Mouse (Mus musculus) thymus, postnatal 10 days (tissue): Measurements from ENCODE around the gene Ambp.
A peak's percentile ranks its signal among the peaks of the same experiment; 100 is the strongest.

ENCODE experiments used
- DNase-seq, 2 experiments: peaks; one replicate each; pipeline ENCODE4 v3.0.0; 2021; ENCODE audit warnings: low spot score in 2 of 2

Ambp gene

GRCm38 (mm10) chr4:63154699-63155098 is at the start of gene Ambp:
TSS of gene Ambp (minus strand) at chr4:63154799.
- DNase-seq: no peak

DNA sequence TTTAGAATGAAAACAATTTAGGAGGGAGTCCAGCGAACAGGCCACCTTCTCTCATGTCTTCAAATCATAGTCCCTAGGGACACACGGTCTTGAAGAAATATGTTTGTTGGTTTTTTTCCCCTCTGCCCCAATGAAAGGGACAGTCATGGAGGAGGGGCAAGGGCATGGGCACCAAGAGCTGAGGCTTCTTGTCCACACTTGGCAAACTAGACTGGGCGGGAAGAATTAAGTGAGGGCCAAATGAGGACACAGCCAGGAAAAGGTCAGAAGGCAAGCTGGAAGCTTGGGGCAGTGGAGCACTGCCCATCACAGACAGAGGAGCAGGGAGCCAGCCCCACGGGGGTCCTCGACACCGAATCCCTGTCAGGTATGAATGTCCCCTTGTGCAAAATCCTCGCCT is 49.3 kb upstream of the Ambp start:
- no peak for DNase-seq

- no peak for DNase-seq
These were observed 44.8 kb upstream of the Ambp start for GRCm38 (mm10) chr4:63199366-63199765.

DNA sequence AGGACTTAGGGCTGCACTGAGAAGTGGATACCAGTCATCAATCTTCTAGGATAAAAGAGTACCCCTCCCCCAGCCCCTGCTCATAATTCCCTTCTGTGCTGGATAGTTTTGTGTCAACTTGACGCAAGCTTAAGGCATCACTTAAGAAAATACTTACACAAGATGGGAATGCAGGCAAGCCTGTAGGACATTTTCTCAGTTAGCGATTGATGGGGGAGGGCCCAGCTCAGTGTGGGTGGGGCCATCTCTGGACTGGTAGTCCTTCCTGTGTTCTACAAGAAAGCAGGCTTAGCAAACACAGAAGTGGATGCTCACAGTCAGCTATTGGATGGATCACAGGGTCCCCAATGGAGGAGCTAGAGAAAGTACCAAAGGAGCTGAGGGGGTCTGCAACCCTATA is 39.8 kb upstream of the Ambp start:
- DNase-seq: no peak

- DNase-seq: no peak
These were observed 37.0 kb upstream of the Ambp start for GRCm38 (mm10) chr4:63191641-63192040.

DNA sequence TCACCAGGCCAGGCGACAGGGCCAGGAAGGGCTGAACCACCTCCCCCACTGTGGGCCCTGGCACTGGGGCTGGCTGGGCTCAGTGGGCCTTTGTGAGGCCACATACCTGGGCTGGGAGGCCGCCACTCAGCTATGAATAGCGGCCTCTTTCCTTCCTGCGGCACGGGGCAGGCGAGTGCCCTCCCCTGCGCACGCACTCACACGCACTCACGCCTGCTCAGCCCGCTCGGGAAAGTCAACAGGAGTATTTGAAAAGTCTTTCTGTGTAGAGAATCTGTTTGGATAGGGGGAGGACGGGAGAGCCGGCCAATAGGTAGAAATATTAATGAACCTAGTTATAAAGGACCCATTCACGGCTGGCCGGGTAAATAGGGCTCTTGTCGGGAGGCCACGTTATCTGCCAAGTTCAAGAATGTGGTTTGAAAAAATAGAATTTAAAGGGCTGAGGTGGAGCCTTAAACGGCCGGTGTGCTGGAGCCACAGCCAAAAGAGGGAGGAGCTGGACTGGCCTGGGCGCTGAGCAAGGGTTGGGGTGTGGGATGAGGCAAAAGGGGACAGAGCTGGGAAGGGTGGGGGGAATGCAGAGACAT is 31.8 kb upstream of the Ambp start:
- no peak for DNase-seq

DNA sequence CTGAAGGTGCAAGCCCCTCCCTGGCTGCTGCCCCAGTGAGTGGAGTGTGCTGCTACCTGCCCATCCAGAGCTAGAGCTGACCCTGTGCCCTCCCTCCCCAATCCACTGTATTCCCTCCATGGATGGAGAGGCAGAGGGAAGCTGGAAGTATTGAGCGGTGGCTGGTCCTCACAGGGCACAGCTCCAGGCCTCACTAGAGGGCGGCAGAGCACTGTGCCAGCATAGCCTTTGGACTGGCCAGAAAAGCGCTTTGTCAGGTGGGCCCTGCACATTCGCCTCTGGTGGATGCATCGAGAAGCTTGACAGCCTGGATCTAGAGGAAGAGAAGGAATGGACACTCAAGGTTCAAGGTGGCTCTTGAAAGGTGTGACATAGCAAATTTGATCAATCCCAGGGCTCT is 27.0 kb upstream of the Ambp start:
- peak in 1 of 2 experiments; percentile 46 for DNase-seq

GRCm38 (mm10) chr4:63171969-63172685 is 17.5 kb upstream of the Ambp start, which contains the start of gene Kif12:
TSS of gene Kif12 (minus strand) at chr4:63172131.
- DNase-seq: no peak

GRCm38 (mm10) chr4:63171122-63171521 is 16.5 kb upstream of the Ambp start:
- DNase-seq: no peak

DNA sequence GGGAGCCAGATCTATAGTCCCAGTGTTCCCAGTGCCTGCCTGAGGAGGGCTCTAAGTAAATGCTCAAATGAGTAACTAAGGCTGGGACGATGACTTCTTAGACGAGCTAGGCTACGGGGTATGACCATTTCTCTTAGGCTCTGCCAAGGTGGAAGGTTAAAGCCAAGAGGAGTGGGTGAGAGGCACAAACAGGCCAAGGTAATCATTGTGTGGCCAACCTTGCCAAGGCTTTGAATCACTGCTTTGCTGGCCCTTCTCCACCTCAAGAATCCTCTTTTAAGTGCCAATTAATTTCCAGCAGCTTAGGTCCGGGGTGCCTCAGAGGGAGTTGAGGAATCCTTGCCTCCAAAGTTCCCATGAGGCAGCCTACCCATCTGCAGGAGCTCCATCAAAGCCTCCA is 15.5 kb upstream of the Ambp start:
- DNase-seq: no peak

DNA sequence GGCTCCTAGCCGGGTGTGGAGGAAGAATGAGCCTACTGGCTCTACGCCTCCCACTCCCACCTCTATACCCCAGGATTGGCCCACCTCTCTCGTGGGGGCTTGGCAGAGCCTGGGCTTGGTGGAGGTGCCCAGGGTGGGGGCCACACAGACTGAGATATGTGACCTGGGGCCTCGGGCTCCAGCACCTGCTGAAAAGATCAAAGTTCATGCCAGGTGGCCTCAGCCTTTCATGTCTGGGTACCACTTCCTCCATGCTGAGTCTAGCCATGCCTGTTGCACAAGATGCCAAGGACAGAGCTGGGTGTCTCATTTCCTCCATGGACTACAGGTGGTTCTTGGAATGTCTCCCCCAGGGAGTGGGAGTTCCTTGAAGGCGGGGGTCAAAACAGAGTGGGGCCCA is 11.7 kb upstream of the Ambp start:
- DNase-seq: peak; percentile 43 to 58

- DNase-seq: no peak
These were observed 11.0 kb upstream of the Ambp start for GRCm38 (mm10) chr4:63165636-63166035.

DNA sequence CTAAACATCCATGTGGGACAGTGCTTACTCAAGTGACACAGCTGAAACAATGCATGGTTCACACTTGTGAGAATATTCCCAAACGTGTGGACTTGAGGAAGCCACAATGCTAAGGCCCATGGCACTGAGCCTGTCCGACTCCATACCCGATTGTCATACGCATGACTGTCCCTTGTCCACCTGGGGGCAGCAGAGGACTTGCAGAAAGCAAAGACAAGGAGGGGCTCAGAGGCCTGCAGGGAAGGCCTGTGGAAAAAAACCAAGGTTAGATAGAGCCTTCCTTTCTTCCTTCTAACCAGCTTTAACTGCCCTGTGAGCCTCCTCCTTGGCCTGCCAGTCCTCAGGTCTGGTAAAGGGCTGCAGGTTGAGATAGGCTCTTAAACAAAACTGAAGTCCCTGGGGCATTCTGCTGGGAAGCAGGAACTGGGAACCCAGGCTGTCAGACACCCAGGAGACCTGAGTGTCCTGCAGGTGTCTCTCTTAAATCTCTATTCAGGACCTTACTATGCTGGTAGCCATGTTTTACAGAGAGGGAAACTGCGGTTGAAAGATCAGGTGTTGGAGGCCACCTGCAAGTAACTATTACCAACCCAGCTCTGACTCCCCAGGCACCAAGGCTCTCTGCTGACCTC is 4.5 kb upstream of the Ambp start:
- DNase-seq: peak; percentile 76 to 92

- DNase-seq: no peak
These were observed 3.6 kb upstream of the Ambp start for GRCm38 (mm10) chr4:63158192-63158591.

GRCm38 (mm10) chr4:63156726-63157634 is 2.4 kb upstream of the Ambp start:
- DNase-seq: no peak

- no peak for DNase-seq
These were observed 997 bp upstream of the Ambp start for GRCm38 (mm10) chr4:63155596-63155995.

DNA sequence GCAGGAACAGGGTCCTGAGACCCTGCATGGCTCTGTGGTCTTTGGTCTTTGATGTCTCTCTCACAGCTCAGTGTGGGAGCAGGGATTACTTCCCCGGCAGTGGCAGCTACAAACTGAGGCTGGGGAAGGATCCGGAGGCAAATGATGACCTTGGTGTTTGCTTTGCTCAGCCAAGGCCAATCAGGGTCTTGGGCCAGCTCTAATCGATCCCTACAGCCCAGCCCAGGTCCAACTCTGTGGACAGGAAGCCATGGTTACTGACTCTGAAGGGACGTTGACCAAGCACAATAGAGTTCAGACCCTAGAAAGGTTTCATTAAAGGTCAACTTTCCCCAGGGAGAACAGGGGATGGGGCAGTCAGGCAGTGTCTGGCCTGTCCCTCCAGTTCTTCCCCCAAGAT is 571 bp downstream of the Ambp start:
- DNase-seq: no peak

- DNase-seq: no peak
These were observed 3.5 kb downstream of the Ambp start for GRCm38 (mm10) chr4:63151127-63151526.

- DNase-seq: no peak
These were observed 7.3 kb downstream of the Ambp start for GRCm38 (mm10) chr4:63147268-63147667.

DNA sequence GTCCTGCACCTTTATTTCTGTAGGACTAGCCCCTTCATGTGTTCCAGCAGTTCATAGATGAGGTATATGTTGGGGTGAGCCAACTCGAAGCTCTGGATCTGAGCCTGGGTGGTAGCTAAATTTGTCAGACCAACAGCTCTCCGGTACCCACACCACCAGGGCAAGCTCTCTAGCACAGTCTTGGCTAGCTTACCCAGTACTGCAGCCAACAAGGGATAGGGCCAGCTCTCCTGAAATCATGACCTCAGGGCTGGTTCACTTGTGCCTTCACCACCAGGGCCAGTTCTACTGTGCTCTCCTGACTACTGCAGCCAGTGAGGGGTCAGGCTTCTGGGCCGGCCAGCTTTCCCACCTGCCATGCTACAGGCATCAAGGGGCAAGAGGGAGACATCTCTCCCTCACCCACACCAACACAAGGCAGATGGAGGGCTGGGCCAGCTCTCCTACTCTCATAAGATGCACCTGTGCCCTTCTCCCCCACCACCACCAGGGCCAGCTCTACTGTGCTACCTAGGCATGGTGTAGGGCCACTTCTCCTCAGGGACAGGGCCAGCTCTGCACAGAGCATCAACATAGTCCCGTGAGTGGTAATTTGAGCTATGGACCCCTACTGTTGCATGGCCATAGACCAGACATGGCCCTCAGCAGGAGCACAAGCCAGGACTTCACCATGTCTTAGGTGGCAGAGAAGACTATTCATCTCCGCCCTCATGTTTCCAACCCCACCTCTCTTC is 24.5 kb downstream of the Ambp start:
- DNase-seq: no peak

DNA sequence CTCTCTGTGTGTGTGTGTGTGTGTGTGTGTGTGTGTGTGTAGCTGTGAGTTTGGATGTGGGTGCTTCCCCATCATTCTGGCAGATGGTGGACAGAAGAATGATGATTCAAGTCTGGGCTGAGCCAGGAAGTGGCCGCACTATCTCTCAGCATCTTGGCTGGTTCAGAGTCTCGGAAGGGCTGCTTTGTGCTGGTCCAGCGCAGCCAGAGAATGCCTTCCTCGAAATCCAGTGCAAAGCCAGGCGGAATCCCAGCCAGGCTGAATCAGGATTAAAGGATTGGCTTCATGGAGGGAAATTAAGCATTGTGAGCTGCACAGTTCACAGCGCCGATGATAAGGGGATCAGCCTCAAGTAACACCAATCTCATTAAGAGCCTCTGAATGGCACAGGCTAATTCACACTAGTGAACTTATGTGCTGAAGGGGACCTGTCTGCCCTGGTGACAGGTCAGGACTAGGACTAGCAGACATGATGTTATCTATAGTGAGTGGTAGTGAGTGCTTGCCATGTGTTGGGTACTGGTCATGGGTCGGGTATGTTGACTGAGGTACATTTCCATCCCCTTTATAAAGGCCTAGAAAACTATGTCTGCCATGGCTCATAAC is 29.6 kb downstream of the Ambp start:
- no peak for DNase-seq
